Mouse (Mus musculus): ENCODE measurements around the gene Tbx10.

DNA sequence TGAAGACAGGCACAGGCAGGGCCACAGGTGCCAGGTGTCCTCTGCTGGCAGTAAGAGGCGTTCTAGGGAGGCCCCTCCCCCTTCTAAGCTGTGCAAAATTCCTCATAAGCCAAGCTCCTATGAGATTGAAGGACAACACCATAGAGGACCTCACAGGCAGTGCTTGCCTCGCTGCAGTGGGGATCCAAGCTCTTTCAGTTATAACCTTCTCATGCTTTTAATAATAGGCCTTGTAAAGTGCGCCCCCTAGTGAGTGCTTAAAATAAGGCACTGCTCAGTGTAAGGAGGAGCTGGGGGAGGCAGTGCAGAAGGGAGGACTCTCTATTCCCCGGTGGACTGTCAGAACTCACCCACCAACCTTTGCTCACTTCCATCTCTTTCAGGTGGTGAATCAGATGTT lies 12.2 kb upstream of the Tbx10 start:
- TF ChIP-seq CTCF (IDR thresholded peaks at IDR 0.05; ENCODE audit: control insufficient read depth, insufficient read depth, insufficient read length) = peak; percentile 32
- TF ChIP-seq MYOD1 (IDR thresholded peaks at IDR 0.05; ENCODE audit: control insufficient read depth, insufficient read length, low read depth) = no peak
- TF ChIP-seq USF1 (IDR thresholded peaks at IDR 0.05; ENCODE audit: low read depth) = no peak

All from C2C12 (cell line).